Mouse (Mus musculus) stomach, embryonic 15.5 days (tissue): ENCODE measurements around the gene Gna11. TPM values are rescaled to one million over a fixed set of nuclear protein-coding genes. Genes with fewer than 3 reads are reported as not detected.

Source experiments
- ATAC-seq: fragments of 200-750 bp; cut with Nextera tagmentation; 2 replicates; pipeline ENCODE4 v1.8.0; 2017; ENCODE audit warnings: low read depth, moderate number of reproducible peaks, moderate TSS enrichment; ENCODE audit not compliant: insufficient read depth, low FRiP score
- H3K27ac ChIP-seq: fragments of 300-500 bp; sonication (generic); 2 replicates; pipeline ENCODE4 v1.5.1; 2015; ENCODE audit warnings: mild to moderate bottlenecking, inconsistent platforms
- H3K27me3 ChIP-seq: fragments of 300-500 bp; sonication (generic); replicated peaks from 2 replicates; pipeline ENCODE4 v1.6.1; 2015; ENCODE audit warnings: inconsistent platforms
- H3K36me3 ChIP-seq: fragments of 300-500 bp; sonication (generic); 2 replicates; pipeline ENCODE4 v1.6.1; 2015; ENCODE audit warnings: inconsistent platforms
- H3K4me1 ChIP-seq: fragments of 300-500 bp; sonication (generic); 2 replicates; pipeline ENCODE4 v1.6.1; 2015; ENCODE audit warnings: inconsistent platforms
- H3K4me2 ChIP-seq: fragments of 300-500 bp; sonication (generic); 2 replicates; pipeline ENCODE4 v1.6.1; 2015; ENCODE audit warnings: mild to moderate bottlenecking, inconsistent platforms
- H3K4me3 ChIP-seq: fragments of 300-500 bp; sonication (generic); replicated peaks from 2 replicates; pipeline ENCODE4 v1.5.1; 2015; ENCODE audit warnings: inconsistent platforms
- H3K9ac ChIP-seq: fragments of 300-500 bp; sonication (generic); 2 replicates; pipeline ENCODE4 v1.6.1; 2015; ENCODE audit warnings: inconsistent platforms
- H3K9me3 ChIP-seq: fragments of 300-500 bp; sonication (generic); 2 replicates; pipeline ENCODE4 v1.6.1; 2016; ENCODE audit warnings: inconsistent platforms
- WGBS: fragments of 180-500 bp; shearing (Covaris S2); methylation state at CpG from one replicate; pipeline ENCODE4 v1.1.7; 2015; 5-methylcytosine and 5-hydroxymethylcytosine counted together
- polyA plus RNA-seq: library from polyadenylated mRNA; unstranded; fragments of >200 nt; fragmentation: Nextera tagmentation; extraction: Ambion mirVana; gene quantifications from 2 replicates; pipeline ENCODE4 v1.2.1, GENCODE M21; 2015

Gene Gna11
- polyA plus RNA-seq, 1 experiment from 2014 or later, result 113 TPM

GRCm38 (mm10) chr10:81551597-81552102, 6.7 kb upstream of the Gna11 start:
- Histone ChIP-seq H3K4me2 (no peak overlapping the region; the same call in 1 of the 2 replicates), H3K9ac (no peak overlapping the region), H3K27ac (peak overlapping the region; percentile 76; the same call in 1 of the 2 replicates), H3K27me3 (no peaks in the 10 kb centered on the region), H3K36me3 (no peaks in the 10 kb centered on the region), H3K9me3 (no peaks in the 10 kb centered on the region), H3K4me3 (no peak overlapping the region), H3K4me1 (peaks cover 8% of the 10 kb centered on the region; the same call in 1 of the 2 replicates)
- 4% methylated on average over 12 of the region's 12 CpGs for WGBS
- peak; percentile 90 for ATAC-seq

GRCm38 (mm10) chr10:81550257-81550656, 5.3 kb upstream of the Gna11 start:
- Histone ChIP-seq H3K4me3 (no peak overlapping the region), H3K4me1 (peaks cover 11% of the 10 kb centered on the region; the same call in 1 of the 2 replicates), H3K36me3 (no peaks in the 10 kb centered on the region), H3K27me3 (no peaks in the 10 kb centered on the region), H3K9me3 (no peaks in the 10 kb centered on the region), H3K9ac (no peak overlapping the region), H3K4me2 (no peak overlapping the region), H3K27ac (no peak overlapping the region)
- WGBS, result 14% methylated on average over 7 of the region's 7 CpGs
- ATAC-seq, result no peak

- WGBS, result 57% methylated on average over 5 of the region's 5 CpGs
- H3K4me1 ChIP-seq, result peaks cover 13% of the 10 kb centered on the region
- no peak overlapping the region for H3K4me3 ChIP-seq
- no peak overlapping the region for H3K9ac ChIP-seq
- no peak overlapping the region; the same call in 1 of the 2 replicates for H3K27ac ChIP-seq
- no peak for ATAC-seq
- no peak overlapping the region for H3K4me2 ChIP-seq
- no peaks in the 10 kb centered on the region for H3K27me3 ChIP-seq
- H3K36me3 ChIP-seq, result no peaks in the 10 kb centered on the region
- H3K9me3 ChIP-seq, result no peaks in the 10 kb centered on the region
Observed at GRCm38 (mm10) chr10:81548944-81549343, 4.0 kb upstream of the Gna11 start.

- Histone ChIP-seq H3K9ac (no peak overlapping the region), H3K4me3 (no peak overlapping the region)
Observed at GRCm38 (mm10) chr10:81546788-81547571, 2.0 kb upstream of the Gna11 start.

GRCm38 (mm10) chr10:81546332-81546731, 1.3 kb upstream of the Gna11 start:
- Histone ChIP-seq H3K4me1 (peaks cover 32% of the 10 kb centered on the region), H3K4me2 (peak overlapping the region; percentile 35; the same call in 1 of the 2 replicates), H3K27me3 (no peaks in the 10 kb centered on the region), H3K4me3 (no peak overlapping the region), H3K9me3 (no peaks in the 10 kb centered on the region), H3K36me3 (no peaks in the 10 kb centered on the region), H3K9ac (no peak overlapping the region), H3K27ac (peak overlapping the region; percentile 89)
- ATAC-seq, result peak; percentile 37
- WGBS, result 54% methylated on average over 5 of the region's 5 CpGs

More at GRCm38 (mm10) chr10:81546788-81547571, 2.0 kb upstream of the Gna11 start:
- 84% methylated on average over 13 of the region's 13 CpGs for WGBS
- Histone ChIP-seq H3K27ac (peak overlapping the region; percentile 89), H3K4me1 (peaks cover 32% of the 10 kb centered on the region), H3K36me3 (no peaks in the 10 kb centered on the region), H3K9me3 (no peaks in the 10 kb centered on the region), H3K4me2 (no peak overlapping the region), H3K27me3 (no peaks in the 10 kb centered on the region)
- ATAC-seq, result no peak

GRCm38 (mm10) chr10:81544296-81545160, 462 bp downstream of the Gna11 start:
- no peak for ATAC-seq
- H3K4me2 ChIP-seq, result peak overlapping the region; percentile 88
- WGBS, result under 1% methylated on average over 93 of the region's 93 CpGs

GRCm38 (mm10) chr10:81543633-81544032, 1.4 kb downstream of the Gna11 start:
- Histone ChIP-seq H3K36me3 (0 out of 2 replicates have a peak, but pooled peaks cover 4% of the 10 kb centered on the region), H3K9me3 (no peaks in the 10 kb centered on the region), H3K4me1 (peaks cover 36% of the 10 kb centered on the region), H3K4me2 (peak overlapping the region; percentile 88), H3K27ac (no peak overlapping the region), H3K27me3 (no peaks in the 10 kb centered on the region), H3K9ac (peak overlapping the region; percentile 80; the same call in 1 of the 2 replicates), H3K4me3 (peak overlapping the region; percentile 77)
- ATAC-seq, result no peak
- WGBS, result 77% methylated on average over 1 of the region's 1 CpGs

More at GRCm38 (mm10) chr10:81544296-81545160, 462 bp downstream of the Gna11 start:
- H3K4me3 ChIP-seq, result peak overlapping the region; percentile 77
- 0 out of 2 replicates have a peak, but pooled peaks cover 4% of the 10 kb centered on the region for H3K36me3 ChIP-seq
- H3K27me3 ChIP-seq, result no peaks in the 10 kb centered on the region
- peak overlapping the region; percentile 85 for H3K27ac ChIP-seq
- H3K9me3 ChIP-seq, result no peaks in the 10 kb centered on the region
- peaks cover 36% of the 10 kb centered on the region for H3K4me1 ChIP-seq
- H3K9ac ChIP-seq, result peak overlapping the region; percentile 80

- no peaks in the 10 kb centered on the region for H3K27me3 ChIP-seq
- peaks cover 36% of the 10 kb centered on the region for H3K4me1 ChIP-seq
- H3K4me2 ChIP-seq, result peak overlapping the region; percentile 88
- peak overlapping the region; percentile 14; the same call in 1 of the 2 replicates for H3K9ac ChIP-seq
- no peaks in the 10 kb centered on the region for H3K9me3 ChIP-seq
- H3K4me3 ChIP-seq, result peak overlapping the region; percentile 77
- H3K27ac ChIP-seq, result peak overlapping the region; percentile 68; the same call in 1 of the 2 replicates
- H3K36me3 ChIP-seq, result 0 out of 2 replicates have a peak, but pooled peaks cover 4% of the 10 kb centered on the region
- ATAC-seq, result no peak
- WGBS, result 68% methylated on average over 7 of the region's 7 CpGs
Observed at GRCm38 (mm10) chr10:81542727-81543460, 2.1 kb downstream of the Gna11 start.

GRCm38 (mm10) chr10:81541803-81542202, 3.2 kb downstream of the Gna11 start:
- Histone ChIP-seq H3K4me2 (peak overlapping the region; percentile 88), H3K9me3 (no peaks in the 10 kb centered on the region), H3K36me3 (0 out of 2 replicates have a peak, but pooled peaks cover 4% of the 10 kb centered on the region), H3K4me3 (peak overlapping the region; percentile 14; the same call in 1 of the 2 replicates), H3K27ac (peak overlapping the region; percentile 68), H3K27me3 (no peaks in the 10 kb centered on the region), H3K4me1 (peaks cover 35% of the 10 kb centered on the region), H3K9ac (no peak overlapping the region; the same call in 1 of the 2 replicates)
- WGBS, result 59% methylated on average over 10 of the region's 10 CpGs
- ATAC-seq, result no peak

GRCm38 (mm10) chr10:81541363-81541762, 3.6 kb downstream of the Gna11 start:
- peak overlapping the region; percentile 14; the same call in 1 of the 2 replicates for H3K4me3 ChIP-seq
- H3K9ac ChIP-seq, result no peak overlapping the region; the same call in 1 of the 2 replicates

More at GRCm38 (mm10) chr10:81541363-81541762, 3.6 kb downstream of the Gna11 start:
- 0 out of 2 replicates have a peak, but pooled peaks cover 4% of the 10 kb centered on the region for H3K36me3 ChIP-seq
- peaks cover 31% of the 10 kb centered on the region for H3K4me1 ChIP-seq
- H3K27ac ChIP-seq, result 0 out of 2 replicates have a peak overlapping the region, but pooled peaks have one; percentile 68
- H3K27me3 ChIP-seq, result no peaks in the 10 kb centered on the region
- ATAC-seq, result no peak
- H3K9me3 ChIP-seq, result no peaks in the 10 kb centered on the region
- WGBS, result 78% methylated on average over 5 of the region's 5 CpGs
- H3K4me2 ChIP-seq, result peak overlapping the region; percentile 88
